Mouse (Mus musculus) myocyte (in vitro differentiated cells): ENCODE measurements around the gene Cdk5rap3. TPM values are rescaled to one million over a fixed set of nuclear protein-coding genes. Genes with fewer than 3 reads are reported as not detected.
A peak's percentile ranks its signal among the peaks of the same experiment; 100 is the strongest.

ENCODE experiments used
- H3K27me3 ChIP-seq: one replicate; pipeline ENCODE4 v1.6.1; 2011; ENCODE audit not compliant: control insufficient read depth, insufficient read depth, insufficient read length
- H3K36me3 ChIP-seq: one replicate; pipeline ENCODE4 v1.6.1; 2011; ENCODE audit not compliant: control insufficient read depth, insufficient read depth
- H3K4me2 ChIP-seq: one replicate; pipeline ENCODE4 v1.6.1; 2011; ENCODE audit warnings: low read depth, control low read depth
- H3K4me3 ChIP-seq: one replicate; pipeline ENCODE4 v1.5.1; 2011; ENCODE audit warnings: mild to moderate bottlenecking, control low read depth, moderate library complexity
- H3K79me2 ChIP-seq: one replicate; pipeline ENCODE4 v1.6.1; 2011; ENCODE audit not compliant: control insufficient read depth, insufficient read depth
- H3ac ChIP-seq: one replicate; pipeline ENCODE4 v1.6.1; 2011; ENCODE audit not compliant: control insufficient read depth, insufficient read length
- CEBPB ChIP-seq: IDR thresholded peaks from 2 replicates; pipeline ENCODE4 v1.6.1; 2011; ENCODE audit warnings: mild to moderate bottlenecking, moderate library complexity; ENCODE audit not compliant: poor library complexity, insufficient read depth, severe bottlenecking
- E2F4 ChIP-seq: IDR thresholded peaks from one replicate; pipeline ENCODE4 v1.6.1; 2011; ENCODE audit warnings: mild to moderate bottlenecking, control low read depth, moderate library complexity; ENCODE audit not compliant: insufficient read depth
- MAX ChIP-seq: IDR thresholded peaks from one replicate; pipeline ENCODE4 v1.6.1; 2011; ENCODE audit warnings: low read depth, mild to moderate bottlenecking, control low read depth
- MYOD1 ChIP-seq, 3 experiments: IDR thresholded peaks; one replicate each; pipeline ENCODE4 v1.6.1; 2011; ENCODE audit warnings: control low read depth in 2 of 3, low read depth in 2 of 3, mild to moderate bottlenecking in 2 of 3, moderate library complexity in 1 of 3; ENCODE audit not compliant: insufficient read length in 2 of 3, control insufficient read depth in 1 of 3
- MYOG ChIP-seq, 3 experiments: IDR thresholded peaks; one replicate each; pipeline ENCODE4 v1.6.1; 2011; ENCODE audit warnings: control low read depth in 2 of 3, low read depth in 2 of 3, mild to moderate bottlenecking in 2 of 3; ENCODE audit not compliant: insufficient read length in 2 of 3, control insufficient read depth in 1 of 3, insufficient read depth in 1 of 3
- POLR2A ChIP-seq: IDR thresholded peaks from one replicate; pipeline ENCODE4 v1.6.1; 2011; ENCODE audit warnings: low read depth, mild to moderate bottlenecking, control low read depth, moderate library complexity; ENCODE audit not compliant: insufficient read length
- POLR2AphosphoS2 ChIP-seq: IDR thresholded peaks from one replicate; pipeline ENCODE4 v1.6.1; 2011; ENCODE audit warnings: low read depth, control low read depth; ENCODE audit not compliant: insufficient read length
- REST ChIP-seq: IDR thresholded peaks from one replicate; pipeline ENCODE4 v1.6.1; 2011; ENCODE audit warnings: mild to moderate bottlenecking, control low read depth, moderate library complexity; ENCODE audit not compliant: insufficient read depth, insufficient read length
- SRF ChIP-seq: IDR thresholded peaks from one replicate; pipeline ENCODE4 v1.6.1; 2011; ENCODE audit warnings: low read depth; ENCODE audit not compliant: control insufficient read depth, insufficient read length
- TCF12 ChIP-seq: IDR thresholded peaks from one replicate; pipeline ENCODE4 v1.6.1; 2011; ENCODE audit warnings: mild to moderate bottlenecking, control low read depth; ENCODE audit not compliant: poor library complexity, insufficient read depth, severe bottlenecking
- TCF3 ChIP-seq: IDR thresholded peaks from one replicate; pipeline ENCODE4 v1.6.1; 2011; ENCODE audit warnings: low read depth, control low read depth; ENCODE audit not compliant: insufficient read length
- USF1 ChIP-seq: IDR thresholded peaks from one replicate; pipeline ENCODE4 v1.6.1; 2011; ENCODE audit warnings: low read depth, mild to moderate bottlenecking, control low read depth, moderate library complexity
- polyA plus RNA-seq: library from polyadenylated mRNA; unstranded; fragments of >200 nt; fragmentation: generic; extraction: Trizol; gene quantifications from one replicate; pipeline ENCODE4 v1.2.1, GENCODE M21; 2012; ENCODE audit warnings: missing spikeins

Gene Cdk5rap3
- polyA plus RNA-seq, 1 experiment: 65.8 TPM

DNA sequence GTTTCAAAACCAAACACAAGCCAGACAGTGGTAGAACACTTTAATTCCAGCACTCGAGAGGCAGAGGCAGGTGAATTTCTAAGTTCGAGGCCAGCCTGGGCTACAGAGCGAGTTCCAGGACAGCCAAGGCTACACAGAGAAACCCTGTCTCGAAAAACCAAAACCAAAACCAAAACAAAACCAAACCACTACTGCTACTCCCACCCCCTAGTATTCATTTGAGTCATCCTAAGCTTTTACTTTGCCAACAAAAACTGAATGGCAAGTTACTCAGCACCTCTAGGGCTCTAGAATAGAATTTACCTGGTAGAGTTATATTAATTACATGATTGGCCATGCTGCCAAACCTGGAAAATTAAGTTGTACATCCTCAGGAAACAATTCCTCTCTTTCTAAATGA lies 56.7 kb downstream of the Cdk5rap3 start:
- no peaks in the 10 kb centered on the region for H3K27me3 ChIP-seq
- no peaks in the 10 kb centered on the region for H3K79me2 ChIP-seq
- TF ChIP-seq MYOG (IDR thresholded peaks at IDR 0.05; ENCODE audit: control insufficient read depth in 1 of 3, insufficient read depth in 1 of 3, insufficient read length in 2 of 3, low read depth in 2 of 3) (no peak), POLR2AphosphoS2 (no peak), MAX (no peak), REST (no peak), E2F4 (no peak), USF1 (no peak), MYOD1 (IDR thresholded peaks at IDR 0.05; ENCODE audit: control insufficient read depth in 1 of 3, insufficient read length in 2 of 3, low read depth in 2 of 3) (no peak), TCF3 (no peak), CEBPB (no peak), POLR2A (no peak), SRF (no peak), TCF12 (no peak)
- no peak overlapping the region for H3K4me3 ChIP-seq
- H3K4me2 ChIP-seq: peak overlapping the region; percentile 26
- H3K36me3 ChIP-seq: no peaks in the 10 kb centered on the region
- H3ac ChIP-seq: no peak overlapping the region

DNA sequence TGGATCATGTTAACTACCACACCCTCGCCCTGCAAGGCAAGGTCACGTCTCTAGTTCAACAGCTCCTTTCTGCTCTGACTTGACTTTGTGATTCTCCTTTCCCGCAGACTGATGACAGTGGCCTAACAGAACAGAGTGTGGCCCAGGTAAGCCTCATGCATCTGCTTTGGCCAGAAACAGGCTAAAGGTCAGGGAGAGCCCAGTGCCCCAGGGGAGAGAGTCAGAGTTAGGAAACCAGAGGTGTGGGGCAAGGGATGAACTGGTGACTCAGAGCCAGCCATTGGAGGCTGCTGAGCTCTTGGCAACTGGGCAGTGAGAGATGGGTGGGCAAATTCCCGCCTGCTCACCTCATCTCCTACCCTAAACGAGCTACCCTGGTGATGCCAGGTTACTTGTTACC lies 58.9 kb downstream of the Cdk5rap3 start:
- no peaks in the 10 kb centered on the region for H3K36me3 ChIP-seq
- TF ChIP-seq REST (no peak), USF1 (no peak), MYOD1 (IDR thresholded peaks at IDR 0.05; ENCODE audit: control insufficient read depth in 1 of 3, insufficient read length in 2 of 3, low read depth in 2 of 3) (no peak), E2F4 (no peak), POLR2A (no peak), MAX (no peak), TCF12 (no peak), CEBPB (no peak), POLR2AphosphoS2 (no peak)

More for the DNA sequence above, 58.9 kb downstream of the Cdk5rap3 start:
- Histone ChIP-seq H3K79me2 (no peaks in the 10 kb centered on the region), H3K27me3 (no peaks in the 10 kb centered on the region), H3K4me3 (no peak overlapping the region), H3ac (no peak overlapping the region), H3K4me2 (no peak overlapping the region)

Other genes starting within 250 kb of the Cdk5rap3 start
- 18.4 TPM for gene Snx11, start 138.9 kb downstream of the Cdk5rap3 start, polyA plus RNA-seq
- gene Cbx1, start 127.4 kb downstream of the Cdk5rap3 start, polyA plus RNA-seq: 34.6 TPM
- 518 TPM for gene Nfe2l1, start 86.5 kb downstream of the Cdk5rap3 start, polyA plus RNA-seq
- 120 TPM for gene Copz2, start 66.6 kb downstream of the Cdk5rap3 start, polyA plus RNA-seq
- gene Prr15l, start 11.6 kb upstream of the Cdk5rap3 start, polyA plus RNA-seq: 0.07 TPM
- 7.5 TPM for gene Pnpo, start 27.5 kb upstream of the Cdk5rap3 start, polyA plus RNA-seq
- 11.5 TPM for gene Sp2, start 66.5 kb upstream of the Cdk5rap3 start, polyA plus RNA-seq
- gene Sp6, start 96.9 kb upstream of the Cdk5rap3 start, polyA plus RNA-seq: 6.0 TPM
- 22.4 TPM for gene Scrn2, start 113.4 kb upstream of the Cdk5rap3 start, polyA plus RNA-seq
- 1.4 TPM for gene Lrrc46, start 124.9 kb upstream of the Cdk5rap3 start, polyA plus RNA-seq
- 66.0 TPM for gene Mrpl10, start 125.1 kb upstream of the Cdk5rap3 start, polyA plus RNA-seq
- gene Osbpl7, start 134.1 kb upstream of the Cdk5rap3 start, polyA plus RNA-seq: 1.4 TPM
- not detected for gene Tbx21, start 198.8 kb upstream of the Cdk5rap3 start, polyA plus RNA-seq
- gene Tbkbp1, start 235.0 kb upstream of the Cdk5rap3 start, polyA plus RNA-seq: 0.22 TPM